Mouse (Mus musculus): ENCODE data around the gene Ndufs1.

Ndufs1 gene

GRCm38 (mm10) chr1:63176604-63177421, at the start of gene Ndufs1, which contains the start of gene Eef1b2:
TSS of gene Ndufs1 (minus strand) at chr1:63176833.
TSS of gene Eef1b2 (plus strand) at chr1:63176825.
- DNase-seq (ENCODE audit: low read depth in 2 of 2, low spot score in 2 of 2) = peak; percentile 94 to 98

- DNase-seq (ENCODE audit: low read depth in 2 of 2, low spot score in 2 of 2) = no peak
Observed at GRCm38 (mm10) chr1:63225890-63226289, 49.3 kb upstream of the Ndufs1 start.

GRCm38 (mm10) chr1:63225009-63225408, 48.4 kb upstream of the Ndufs1 start:
- DNase-seq (ENCODE audit: low read depth in 2 of 2, low spot score in 2 of 2) = no peak

GRCm38 (mm10) chr1:63219277-63219676, 42.6 kb upstream of the Ndufs1 start:
- DNase-seq (ENCODE audit: low read depth in 2 of 2, low spot score in 2 of 2) = no peak

- DNase-seq (ENCODE audit: low read depth in 2 of 2, low spot score in 2 of 2) = no peak
Observed at GRCm38 (mm10) chr1:63214631-63215030, 38.0 kb upstream of the Ndufs1 start.

- DNase-seq (ENCODE audit: low read depth in 2 of 2, low spot score in 2 of 2) = no peak
Observed at GRCm38 (mm10) chr1:63214271-63214558, 37.6 kb upstream of the Ndufs1 start, which contains the start of gene Gpr1. TSS of gene Gpr1 (minus strand) at chr1:63214543.

- DNase-seq (ENCODE audit: low read depth in 2 of 2, low spot score in 2 of 2) = no peak
Observed at GRCm38 (mm10) chr1:63213478-63214270, 37.0 kb upstream of the Ndufs1 start.

GRCm38 (mm10) chr1:63209861-63210529, 33.4 kb upstream of the Ndufs1 start:
- no peak for DNase-seq (ENCODE audit: low read depth in 2 of 2, low spot score in 2 of 2)

GRCm38 (mm10) chr1:63207607-63208006, 31.0 kb upstream of the Ndufs1 start:
- no peak for DNase-seq (ENCODE audit: low read depth in 2 of 2, low spot score in 2 of 2)

GRCm38 (mm10) chr1:63204660-63205394, 28.2 kb upstream of the Ndufs1 start:
- DNase-seq (ENCODE audit: low read depth in 2 of 2, low spot score in 2 of 2) = no peak

- no peak for DNase-seq (ENCODE audit: low read depth in 2 of 2, low spot score in 2 of 2)
Observed at GRCm38 (mm10) chr1:63203950-63204659, 27.5 kb upstream of the Ndufs1 start.

- no peak for DNase-seq (ENCODE audit: low read depth in 2 of 2, low spot score in 2 of 2)
Observed at GRCm38 (mm10) chr1:63203471-63203870, 26.8 kb upstream of the Ndufs1 start.

GRCm38 (mm10) chr1:63201672-63202071, 25.0 kb upstream of the Ndufs1 start:
- DNase-seq (ENCODE audit: low read depth in 2 of 2, low spot score in 2 of 2) = no peak

- no peak for DNase-seq (ENCODE audit: low read depth in 2 of 2, low spot score in 2 of 2)
Observed at GRCm38 (mm10) chr1:63200322-63200721, 23.7 kb upstream of the Ndufs1 start.

- no peak for DNase-seq (ENCODE audit: low read depth in 2 of 2, low spot score in 2 of 2)
Observed at GRCm38 (mm10) chr1:63199387-63199786, 22.8 kb upstream of the Ndufs1 start.

- DNase-seq (ENCODE audit: low read depth in 2 of 2, low spot score in 2 of 2) = no peak
Observed at GRCm38 (mm10) chr1:63195848-63196512, 19.3 kb upstream of the Ndufs1 start.

- no peak for DNase-seq (ENCODE audit: low read depth in 2 of 2, low spot score in 2 of 2)
Observed at GRCm38 (mm10) chr1:63192306-63193065, 15.9 kb upstream of the Ndufs1 start.

GRCm38 (mm10) chr1:63190851-63191250, 14.2 kb upstream of the Ndufs1 start:
- no peak for DNase-seq (ENCODE audit: low read depth in 2 of 2, low spot score in 2 of 2)

- DNase-seq (ENCODE audit: low read depth in 2 of 2, low spot score in 2 of 2) = no peak
Observed at GRCm38 (mm10) chr1:63188536-63188935, 11.9 kb upstream of the Ndufs1 start.

All from CD8-positive naive resting alpha-beta T cell, adult 2 months (primary cell).